Mouse (Mus musculus) cerebellum, adult 8-10 months (tissue): ENCODE results near the gene Phex.

Source experiments
- DNase-seq: peaks from one replicate; pipeline ENCODE4 v3.0.0; 2022

The Phex gene

DNA sequence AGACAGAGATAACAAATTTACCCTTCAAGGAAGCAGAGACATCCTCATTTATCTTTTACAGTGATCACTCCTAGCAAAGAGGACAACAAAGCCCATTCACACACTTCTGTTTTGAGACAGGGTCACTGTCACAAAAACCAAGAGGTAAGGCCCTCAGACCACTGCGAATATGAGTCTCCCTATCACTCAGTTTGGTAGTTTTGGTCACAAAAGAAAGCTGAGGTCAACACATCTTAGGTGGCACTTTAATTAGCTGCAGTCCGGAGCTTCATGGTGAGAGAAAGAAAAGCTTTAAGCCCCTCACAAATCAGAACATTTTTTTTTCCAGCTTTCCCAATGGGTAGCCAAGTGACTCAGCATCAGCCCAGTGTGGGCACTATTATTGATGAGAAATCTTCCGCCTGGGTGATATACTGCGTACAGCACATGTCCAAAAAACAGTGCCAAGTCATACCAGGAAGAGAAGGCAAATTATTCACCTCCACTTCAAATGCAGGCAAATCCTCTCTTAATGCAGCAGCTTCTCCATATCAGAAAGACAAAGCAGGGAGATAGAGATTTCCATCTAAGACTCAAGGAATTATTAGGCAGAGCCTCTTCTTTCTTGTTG is 108.2 kb downstream of the Phex start:
- peak; percentile 54 for DNase-seq

DNA sequence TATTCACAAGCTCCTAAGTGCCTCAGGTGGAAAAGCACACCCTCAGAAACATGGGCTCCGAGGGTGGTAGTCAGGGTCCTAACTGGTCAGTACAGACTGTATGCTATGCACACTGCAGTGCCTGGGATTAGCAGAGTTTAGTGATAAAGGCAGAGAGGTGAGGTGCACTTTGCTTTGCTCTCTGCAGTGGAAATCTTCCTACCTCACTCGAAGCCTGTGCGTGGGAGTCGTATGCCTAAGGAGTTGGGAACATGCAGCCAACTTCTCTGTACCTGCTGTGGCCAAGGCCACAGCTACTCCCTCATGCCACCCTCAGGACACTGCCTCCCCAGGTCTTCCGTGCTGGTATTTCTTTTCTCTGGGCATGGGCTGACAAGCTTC is 109.3 kb downstream of the Phex start:
- no peak for DNase-seq

- peak; percentile 58 for DNase-seq
These were observed 109.8 kb downstream of the Phex start for GRCm38 (mm10) chrX:157305193-157305851.

DNA sequence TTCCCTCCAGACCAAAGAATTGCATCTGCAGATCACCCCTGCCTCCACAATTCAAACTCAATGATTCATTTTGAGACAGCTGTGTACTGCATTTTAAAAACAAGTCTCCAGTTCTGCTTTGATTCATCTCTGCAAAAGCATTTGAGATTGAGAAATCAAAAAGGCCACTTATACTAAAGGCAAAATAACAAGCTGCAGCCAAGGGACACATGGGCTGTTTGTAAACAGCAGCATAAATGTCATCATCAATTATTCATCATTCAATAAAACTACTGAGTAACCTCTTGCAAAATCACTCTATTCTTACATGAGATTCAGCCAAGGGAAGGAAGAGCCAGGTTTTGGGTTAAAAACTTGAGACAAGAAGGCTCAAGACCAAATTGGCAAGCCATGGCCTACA is 122.7 kb downstream of the Phex start:
- DNase-seq = no peak

- DNase-seq = no peak
These were observed 138.5 kb downstream of the Phex start for GRCm38 (mm10) chrX:157276581-157276980.

GRCm38 (mm10) chrX:157273291-157273690 is 141.8 kb downstream of the Phex start:
- no peak for DNase-seq

GRCm38 (mm10) chrX:157271609-157272008 is 143.5 kb downstream of the Phex start:
- no peak for DNase-seq

GRCm38 (mm10) chrX:157269726-157270305 is 145.3 kb downstream of the Phex start:
- DNase-seq = no peak

DNA sequence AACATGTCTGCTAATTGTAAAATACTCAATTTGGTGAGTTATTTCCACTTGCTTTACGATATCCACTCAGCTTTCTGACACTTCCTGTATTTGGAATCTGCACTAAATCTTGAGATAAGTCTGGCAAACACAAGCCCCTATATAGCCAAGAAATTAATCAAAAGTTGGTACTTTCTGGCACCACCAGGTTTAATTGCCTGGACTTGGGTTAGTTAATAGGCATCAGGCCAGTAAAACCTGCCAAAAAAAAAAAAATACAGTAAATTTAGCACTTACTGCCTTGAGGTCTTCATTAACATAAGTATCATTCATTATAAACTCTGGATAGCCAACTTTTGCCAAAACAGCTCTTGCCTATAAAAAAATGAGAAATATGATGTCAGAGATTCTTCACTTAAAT is 147.0 kb downstream of the Phex start:
- DNase-seq = no peak

- DNase-seq = peak; percentile 48
These were observed 212.4 kb downstream of the Phex start for GRCm38 (mm10) chrX:157202736-157203135.

GRCm38 (mm10) chrX:157184167-157184566 is 230.9 kb downstream of the Phex start:
- peak; percentile 40 for DNase-seq

- DNase-seq = no peak
These were observed 234.3 kb downstream of the Phex start for GRCm38 (mm10) chrX:157180845-157181244.

GRCm38 (mm10) chrX:157164142-157164541 is 251.0 kb downstream of the Phex start:
- no peak for DNase-seq

- no peak for DNase-seq
These were observed 251.7 kb downstream of the Phex start for GRCm38 (mm10) chrX:157163394-157163793.

DNA sequence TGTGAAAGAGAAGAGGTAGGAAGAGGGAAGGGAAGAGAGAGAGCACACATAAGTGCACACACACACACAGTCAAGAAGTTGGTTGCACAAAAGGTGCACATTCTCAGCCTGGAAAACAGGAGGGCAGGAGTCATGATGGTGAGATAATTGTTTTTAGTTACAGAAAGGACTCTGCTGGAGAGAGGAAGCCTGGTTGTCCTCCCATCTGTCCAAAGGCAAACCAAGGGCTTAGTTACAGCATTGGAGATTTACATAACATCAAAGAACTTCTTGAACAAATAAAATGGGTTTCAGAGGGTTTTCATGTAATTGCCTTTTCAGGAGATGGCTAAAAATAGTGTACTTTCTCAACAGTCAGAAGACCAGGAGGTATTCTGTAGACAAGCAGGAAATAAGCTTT is 270.4 kb downstream of the Phex start:
- DNase-seq = no peak

DNA sequence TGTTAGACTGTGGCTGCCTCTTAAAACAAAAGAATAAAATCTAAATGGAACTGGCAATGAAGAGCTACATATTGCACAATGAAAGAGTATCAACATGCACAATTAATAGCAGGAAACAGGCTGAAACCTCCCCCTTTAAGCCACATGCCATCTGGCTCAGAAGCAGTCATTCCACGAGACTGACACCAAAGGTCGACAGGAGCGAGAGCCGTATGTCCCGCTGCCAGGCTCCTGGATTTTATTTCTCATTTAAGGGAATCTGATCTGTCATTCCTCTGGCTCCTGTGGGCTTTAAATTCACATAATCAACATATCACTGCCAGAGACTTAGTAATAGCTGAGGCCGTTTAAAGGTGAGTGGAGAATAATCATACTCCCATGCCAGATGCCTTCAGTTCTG is 275.5 kb downstream of the Phex start:
- DNase-seq = peak; percentile 34
